Mouse (Mus musculus) hindlimb bud, embryonic 11.5 days (tissue): ENCODE data around the gene Sdc1.

Source experiments
- DNase-seq: peaks from one replicate; pipeline ENCODE4 v3.0.0-alpha.2; 2012; ENCODE audit warnings: low read depth, low spot score; ENCODE audit errors: extremely low spot score

Gene Sdc1

GRCm38 (mm10) chr12:8770946-8771843, at the start of gene Sdc1:
Sdc1 (plus strand) TSS chr12:8771323.
- DNase-seq: no peak

- no peak for DNase-seq
Measured at GRCm38 (mm10) chr12:8726890-8727289, 44.2 kb upstream of the Sdc1 start.

GRCm38 (mm10) chr12:8728739-8729138, 42.4 kb upstream of the Sdc1 start:
- no peak for DNase-seq

- DNase-seq: no peak
Measured at GRCm38 (mm10) chr12:8753654-8754053, 17.5 kb upstream of the Sdc1 start.

- DNase-seq: no peak
Measured at GRCm38 (mm10) chr12:8754116-8754515, 17.0 kb upstream of the Sdc1 start.

GRCm38 (mm10) chr12:8758029-8758428, 13.1 kb upstream of the Sdc1 start:
- no peak for DNase-seq

- no peak for DNase-seq
Measured at GRCm38 (mm10) chr12:8759115-8759514, 12.0 kb upstream of the Sdc1 start.

- no peak for DNase-seq
Measured at GRCm38 (mm10) chr12:8759779-8760178, 11.3 kb upstream of the Sdc1 start.

- no peak for DNase-seq
Measured at GRCm38 (mm10) chr12:8760561-8760960, 10.6 kb upstream of the Sdc1 start.

GRCm38 (mm10) chr12:8761058-8761457, 10.1 kb upstream of the Sdc1 start:
- no peak for DNase-seq

GRCm38 (mm10) chr12:8762667-8763066, 8.5 kb upstream of the Sdc1 start:
- no peak for DNase-seq

- DNase-seq: no peak
Measured at GRCm38 (mm10) chr12:8764221-8764930, 6.7 kb upstream of the Sdc1 start.

- no peak for DNase-seq
Measured at GRCm38 (mm10) chr12:8771844-8772380, 789 bp downstream of the Sdc1 start.

GRCm38 (mm10) chr12:8772451-8773143, 1.5 kb downstream of the Sdc1 start:
- no peak for DNase-seq

- DNase-seq: no peak
Measured at GRCm38 (mm10) chr12:8773336-8773735, 2.2 kb downstream of the Sdc1 start.

GRCm38 (mm10) chr12:8774183-8774582, 3.1 kb downstream of the Sdc1 start:
- DNase-seq: no peak

- DNase-seq: no peak
Measured at GRCm38 (mm10) chr12:8776206-8776605, 5.1 kb downstream of the Sdc1 start.

GRCm38 (mm10) chr12:8776741-8777140, 5.6 kb downstream of the Sdc1 start:
- DNase-seq: no peak

- no peak for DNase-seq
Measured at GRCm38 (mm10) chr12:8778106-8778505, 7.0 kb downstream of the Sdc1 start.

GRCm38 (mm10) chr12:8779851-8780250, 8.7 kb downstream of the Sdc1 start:
- no peak for DNase-seq

- DNase-seq: no peak
Measured at GRCm38 (mm10) chr12:8781121-8781520, 10.0 kb downstream of the Sdc1 start.
